Mouse (Mus musculus): Measurements from ENCODE around the gene Cpm. TPM values are rescaled to one million over a fixed set of nuclear protein-coding genes. Genes with fewer than 3 reads are reported as not detected.
"Not testable (repeated sequence)": the region's sequence is repeated elsewhere in the genome, so short reads cannot be mapped to it uniquely, and the experiment has no call there.

Cpm gene
- polyA plus RNA-seq, 3 experiments from 2014 or later: 14.5 to 29.9 (median 27.1) TPM

GRCm38 (mm10) chr10:117607051-117607803, 22.1 kb upstream of the Cpm start:
- no peak for ATAC-seq

DNA sequence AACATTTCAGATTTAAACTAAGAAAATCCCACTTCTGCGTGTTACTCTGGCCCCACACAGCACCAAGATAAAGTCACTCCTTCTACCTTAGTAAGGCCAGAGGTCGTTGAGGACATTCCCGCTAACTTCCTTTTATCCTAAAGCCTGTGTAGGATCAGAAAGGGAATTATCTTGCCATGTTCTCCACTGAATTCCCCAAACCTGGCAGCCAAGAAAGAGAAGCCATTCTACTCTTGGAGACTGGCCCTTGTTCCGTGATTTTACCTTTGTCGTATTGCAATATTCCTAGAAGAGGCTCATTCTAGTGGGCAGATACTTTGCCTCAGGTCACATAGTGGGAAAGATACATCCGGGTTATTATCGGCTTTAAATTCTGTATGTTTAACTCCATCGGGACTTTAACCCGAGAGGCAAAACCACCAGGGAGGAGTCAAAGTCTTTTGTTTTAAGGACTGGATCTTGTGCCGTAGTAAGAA, 21.5 kb upstream of the Cpm start:
- ATAC-seq: no peak

GRCm38 (mm10) chr10:117608487-117608886, 20.8 kb upstream of the Cpm start:
- no peak for ATAC-seq

DNA sequence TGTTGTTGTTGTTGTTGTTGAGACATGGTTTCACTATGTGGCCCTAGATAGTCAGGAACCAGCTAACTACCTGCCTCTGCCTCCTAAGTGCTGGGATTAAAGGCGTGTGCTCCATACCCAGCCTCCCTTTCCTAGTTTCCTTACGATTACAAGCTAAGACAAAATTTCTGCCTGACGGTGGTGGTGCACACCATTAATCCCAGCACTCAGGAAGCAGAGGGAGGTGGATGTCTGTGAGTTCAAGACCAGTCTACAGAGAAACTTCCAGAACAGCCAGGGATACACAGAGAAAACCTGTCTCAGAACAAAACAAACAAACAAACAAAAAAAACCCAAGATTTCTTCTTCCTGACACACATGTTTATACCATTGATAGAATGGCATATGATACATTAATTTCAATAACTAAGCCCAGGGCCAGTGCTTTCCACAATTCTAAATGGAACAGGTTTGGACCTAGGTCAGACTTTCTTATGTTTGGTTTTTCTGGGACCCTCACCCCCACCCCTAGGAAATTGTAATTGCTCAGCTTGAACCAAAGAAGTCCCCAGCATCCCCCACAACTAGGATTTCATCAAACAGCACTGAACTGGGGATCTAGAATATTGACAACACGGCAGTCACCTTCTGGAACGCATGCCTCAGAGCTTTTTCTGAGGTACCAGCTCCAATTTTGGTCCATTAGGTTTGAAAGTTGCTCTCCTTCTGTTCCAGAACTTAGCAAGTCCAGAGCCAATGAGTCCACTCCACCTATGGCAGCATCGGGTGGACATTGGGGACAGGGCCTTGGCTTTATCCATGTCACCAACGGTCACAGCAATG, 20.1 kb upstream of the Cpm start:
- no peak for ATAC-seq

- no peak for ATAC-seq
Measured at GRCm38 (mm10) chr10:117609810-117610090, 19.6 kb upstream of the Cpm start.

DNA sequence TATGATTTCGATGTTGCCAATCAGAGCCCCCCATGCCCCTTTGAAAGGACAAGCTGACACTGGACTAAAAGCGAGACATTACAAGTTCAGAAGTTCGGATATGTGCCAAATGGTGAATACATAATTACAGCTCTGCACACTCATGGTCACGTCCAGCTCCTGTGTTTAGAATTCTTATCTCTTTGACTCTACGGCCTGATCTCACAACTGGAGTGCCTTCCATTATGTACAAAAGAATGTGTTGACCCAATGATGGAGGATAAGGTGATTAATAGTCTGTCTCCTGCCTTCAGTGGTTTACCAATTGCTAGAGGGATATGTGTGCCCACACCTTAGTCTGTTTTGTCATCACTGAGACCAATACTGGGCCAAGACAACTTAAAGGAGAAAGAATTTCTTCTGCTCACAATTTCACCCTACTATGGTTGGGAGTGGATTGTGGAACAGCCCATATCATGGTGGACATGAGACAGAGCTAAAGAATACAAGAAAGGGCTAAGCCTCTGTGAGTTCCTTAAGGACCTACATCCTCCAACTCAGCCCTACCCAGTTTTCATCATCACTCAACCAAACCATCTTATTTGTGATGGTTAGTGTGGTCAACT, 19.0 kb upstream of the Cpm start:
- no peak for ATAC-seq

GRCm38 (mm10) chr10:117610794-117611384, 18.4 kb upstream of the Cpm start:
- ATAC-seq: no peak

- no peak for ATAC-seq
Measured at GRCm38 (mm10) chr10:117611503-117611902, 17.8 kb upstream of the Cpm start.

GRCm38 (mm10) chr10:117611976-117612375, 17.3 kb upstream of the Cpm start:
- ATAC-seq: no peak

DNA sequence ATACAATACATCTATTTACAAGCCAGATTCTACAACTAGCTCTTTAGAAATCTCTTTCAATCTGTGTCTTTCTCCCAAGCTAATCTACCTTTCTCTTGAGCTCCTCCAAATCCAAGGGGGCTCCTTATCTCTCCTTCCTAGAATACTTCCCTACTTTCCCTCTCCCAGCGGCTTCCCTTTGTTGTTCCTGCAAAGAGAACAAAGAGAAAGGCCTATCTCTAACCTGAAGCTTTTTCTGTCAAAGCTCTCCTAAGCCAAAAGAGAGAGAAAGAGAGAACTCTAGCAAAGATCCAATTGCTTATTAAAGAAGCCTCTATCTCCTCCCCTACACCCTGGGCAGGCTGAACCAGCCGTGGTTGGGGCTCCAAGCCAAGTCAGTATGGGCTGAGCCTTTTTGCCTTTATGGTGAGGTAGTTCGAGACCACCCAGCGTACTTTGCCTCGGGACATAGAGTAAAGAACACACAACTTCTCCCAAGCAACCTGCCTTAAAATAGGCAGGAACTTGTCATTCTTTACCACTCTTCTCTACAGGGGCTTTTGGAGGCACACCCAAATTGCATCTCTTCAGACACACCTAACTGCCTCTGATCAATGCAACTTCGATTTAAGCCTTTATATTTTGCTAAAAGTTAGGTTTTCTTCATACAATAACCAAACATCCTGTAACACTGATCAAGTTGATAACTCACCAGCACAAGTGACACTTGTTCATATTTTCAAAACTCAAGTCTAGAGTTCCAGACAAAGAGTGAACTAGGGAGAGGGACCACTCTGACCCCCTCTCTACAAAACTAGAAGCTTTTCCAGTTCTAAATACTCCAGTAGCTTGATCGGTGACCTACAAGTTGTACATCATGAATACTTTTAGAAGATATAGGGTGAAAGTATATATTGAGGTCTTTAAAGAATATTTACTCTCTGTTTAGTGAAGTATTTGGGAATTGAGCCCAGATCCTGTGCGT, 16.4 kb upstream of the Cpm start:
- ATAC-seq: no peak

DNA sequence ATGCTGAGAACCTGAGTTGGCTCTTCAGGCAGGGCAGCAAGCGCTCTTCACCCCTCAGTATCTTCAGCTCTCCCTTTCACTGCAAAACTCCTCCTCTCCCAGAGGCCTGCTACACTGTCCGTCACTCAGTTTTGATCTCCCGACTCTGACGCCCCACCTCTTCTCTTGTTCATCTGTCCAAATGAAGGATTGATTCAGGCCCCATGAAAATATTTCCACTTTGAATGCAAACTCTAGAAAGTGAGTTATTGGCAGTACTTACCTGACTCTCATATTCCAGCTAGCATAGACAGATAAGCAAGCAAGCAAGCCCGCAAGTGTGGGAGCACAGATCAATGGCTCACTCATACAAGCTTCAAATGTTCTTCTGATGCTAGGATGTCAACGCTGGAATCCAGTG, 15.3 kb upstream of the Cpm start:
- ATAC-seq: no peak

DNA sequence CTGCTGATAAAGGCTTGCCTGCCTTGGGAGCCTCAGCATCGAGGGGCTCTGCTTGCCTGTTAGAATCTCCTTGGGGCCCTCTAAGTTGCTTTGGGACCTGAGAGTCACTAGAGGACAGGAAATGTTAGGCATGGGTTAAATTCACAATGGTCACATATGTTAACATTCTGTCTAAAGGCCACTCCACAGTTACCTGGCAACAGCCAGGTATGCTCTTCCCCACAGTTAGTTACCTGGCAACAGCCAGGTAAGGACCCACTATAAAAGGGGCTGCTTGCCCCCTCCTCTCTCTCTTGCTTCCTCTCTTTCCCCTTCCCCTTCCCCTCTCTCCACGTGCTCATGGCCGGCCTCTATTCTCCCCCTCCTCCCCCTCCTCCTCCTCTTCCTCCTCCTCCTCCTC, 14.9 kb upstream of the Cpm start:
- ATAC-seq: no peak

GRCm38 (mm10) chr10:117615239-117615638, 14.1 kb upstream of the Cpm start:
- ATAC-seq: no peak

GRCm38 (mm10) chr10:117615746-117616145, 13.6 kb upstream of the Cpm start:
- no peak for ATAC-seq

DNA sequence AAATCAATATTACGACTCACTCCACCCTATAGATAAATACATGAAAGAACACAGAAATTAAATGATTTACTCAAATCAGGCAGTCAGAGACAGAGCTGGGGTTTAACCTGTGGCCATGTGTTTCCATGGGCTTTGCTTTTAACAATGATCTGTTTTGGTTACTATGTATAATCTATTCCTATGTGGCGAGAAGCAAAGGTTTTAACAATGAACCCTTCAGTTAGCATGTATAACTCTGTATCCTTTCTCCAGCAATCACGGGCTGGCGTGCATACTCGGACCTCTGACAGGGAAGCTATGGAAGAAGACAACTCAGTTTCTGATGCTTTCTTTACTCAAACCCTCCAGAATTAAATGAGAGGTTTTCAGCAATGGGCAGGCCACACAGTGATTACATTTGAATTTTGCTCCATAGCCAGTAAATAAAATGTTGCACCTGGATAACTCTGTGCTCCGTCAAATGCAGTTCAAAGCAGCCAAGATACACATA, 13.1 kb upstream of the Cpm start:
- no peak for ATAC-seq

DNA sequence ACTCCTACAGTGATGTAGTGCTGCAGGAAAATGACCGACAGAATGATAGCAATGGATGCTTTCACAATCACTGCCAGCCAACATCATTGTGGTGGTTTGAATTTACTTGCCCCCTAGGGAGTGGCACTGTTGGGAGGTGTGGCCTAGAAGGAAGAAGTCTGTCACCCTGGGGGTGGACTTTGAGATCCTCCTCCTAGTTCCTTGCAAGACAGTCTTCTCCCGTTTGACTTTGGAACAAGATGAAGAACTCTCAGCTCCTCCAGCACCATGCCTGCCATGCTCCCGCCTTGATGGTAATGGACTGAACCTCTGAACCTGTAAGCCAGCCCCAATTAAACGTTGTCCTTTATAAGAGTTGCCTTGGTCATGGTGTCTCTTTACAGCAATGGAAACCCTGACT, 12.5 kb upstream of the Cpm start:
- ATAC-seq: not testable (repeated sequence)

GRCm38 (mm10) chr10:117617568-117618345, 11.5 kb upstream of the Cpm start:
- no peak for ATAC-seq

DNA sequence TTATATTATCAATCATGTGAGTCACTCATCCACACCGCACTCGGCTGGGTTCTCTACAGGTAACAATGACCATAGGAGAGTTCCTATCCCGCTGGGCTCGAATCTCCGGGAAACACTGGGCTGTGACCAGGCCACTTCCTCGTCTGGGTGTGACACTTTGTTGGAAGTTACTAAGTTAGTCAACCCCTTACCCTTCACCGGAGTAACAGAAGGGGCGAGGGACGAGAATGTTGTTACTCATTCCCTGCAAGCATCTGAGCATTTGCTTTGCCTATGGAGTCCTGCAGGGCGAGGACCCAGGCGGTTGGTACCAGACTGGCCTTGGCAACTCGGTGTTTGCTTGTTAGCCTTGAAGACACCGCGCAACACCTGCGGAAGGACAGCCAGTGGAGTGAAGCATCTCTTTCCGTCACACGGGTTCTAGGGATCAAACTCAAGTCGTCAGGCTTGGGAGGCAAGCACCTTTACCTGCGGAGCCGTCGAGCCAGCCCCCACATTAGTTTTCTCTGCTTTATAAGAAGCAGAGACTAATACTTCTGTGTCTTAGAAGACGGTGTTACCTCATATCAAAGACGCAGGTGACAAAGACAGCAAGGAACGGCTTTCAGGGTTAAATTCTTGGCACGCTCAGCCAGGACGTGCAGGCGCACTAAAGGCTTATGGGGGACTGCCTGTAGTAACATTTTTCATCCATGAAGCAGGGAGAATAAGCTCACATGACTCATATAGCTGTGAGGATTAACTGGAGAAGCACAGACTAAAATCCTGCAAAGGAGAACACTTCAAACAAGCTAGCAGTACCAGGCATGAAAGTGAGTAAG, 10.0 kb upstream of the Cpm start:
- ATAC-seq: no peak

GRCm38 (mm10) chr10:117619862-117620179, 9.5 kb upstream of the Cpm start:
- no peak for ATAC-seq

DNA sequence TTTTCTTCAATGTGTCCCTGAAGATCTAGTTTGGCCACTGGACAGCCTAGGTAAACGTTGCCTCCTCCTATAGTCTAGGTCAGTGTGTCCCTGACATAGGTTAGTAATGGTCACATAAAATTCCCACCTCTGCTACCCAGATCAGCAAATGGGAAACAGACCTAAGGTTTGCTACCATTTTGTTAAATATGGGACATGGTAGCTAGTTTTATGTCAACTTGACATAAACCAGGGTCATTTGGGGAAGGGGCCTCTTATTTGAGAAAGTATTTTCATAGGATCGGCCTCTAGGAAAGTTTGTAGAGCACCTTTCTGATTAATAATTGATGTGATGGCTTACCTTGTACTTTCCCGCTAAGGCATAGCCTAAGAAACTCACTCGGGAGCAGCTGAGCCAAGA, 8.8 kb upstream of the Cpm start:
- no peak for ATAC-seq
